Mouse (Mus musculus) heart, adult 11 months (tissue): ENCODE data around the gene Scd4.
"Not testable (repeated sequence)": the region's sequence is repeated elsewhere in the genome, so short reads cannot be mapped to it uniquely, and the experiment has no call there.

Experiments used
- DNase-seq: peaks from one replicate; pipeline ENCODE4 v3.0.0; 2022

Scd4 gene

GRCm38 (mm10) chr19:44318545-44318944 is 14.3 kb upstream of the Scd4 start:
- DNase-seq, result no peak

GRCm38 (mm10) chr19:44320316-44320715 is 12.6 kb upstream of the Scd4 start:
- peak; percentile 70 for DNase-seq

- peak; percentile 90 for DNase-seq
Measured at GRCm38 (mm10) chr19:44321201-44321600, 11.7 kb upstream of the Scd4 start.

- peak; percentile 79 for DNase-seq
Measured at GRCm38 (mm10) chr19:44321631-44322030, 11.3 kb upstream of the Scd4 start.

GRCm38 (mm10) chr19:44329566-44329965 is 3.3 kb upstream of the Scd4 start:
- peak; percentile 64 for DNase-seq

GRCm38 (mm10) chr19:44331128-44331527 is 1.8 kb upstream of the Scd4 start:
- peak; percentile 35 for DNase-seq

- peak; percentile 89 for DNase-seq
Measured at GRCm38 (mm10) chr19:44331911-44332310, 981 bp upstream of the Scd4 start.

GRCm38 (mm10) chr19:44332326-44332725 is 566 bp upstream of the Scd4 start:
- peak; percentile 88 for DNase-seq

GRCm38 (mm10) chr19:44333991-44334390 is 1.1 kb downstream of the Scd4 start:
- DNase-seq, result peak; percentile 87

- peak; percentile 48 for DNase-seq
Measured at GRCm38 (mm10) chr19:44335876-44336662, 3.2 kb downstream of the Scd4 start.

GRCm38 (mm10) chr19:44349689-44350088 is 16.8 kb downstream of the Scd4 start:
- DNase-seq, result no peak

GRCm38 (mm10) chr19:44351756-44352155 is 18.9 kb downstream of the Scd4 start:
- DNase-seq, result no peak

GRCm38 (mm10) chr19:44358700-44359099 is 25.8 kb downstream of the Scd4 start:
- DNase-seq, result no peak

- peak; percentile 93 for DNase-seq
Measured at GRCm38 (mm10) chr19:44363529-44363928, 30.6 kb downstream of the Scd4 start.

- DNase-seq, result no peak
Measured at GRCm38 (mm10) chr19:44364029-44364428, 31.1 kb downstream of the Scd4 start.

GRCm38 (mm10) chr19:44365733-44366132 is 32.8 kb downstream of the Scd4 start:
- DNase-seq, result no peak

- not testable (repeated sequence) for DNase-seq
Measured at GRCm38 (mm10) chr19:44367076-44367475, 34.2 kb downstream of the Scd4 start.

GRCm38 (mm10) chr19:44369371-44369770 is 36.5 kb downstream of the Scd4 start:
- DNase-seq, result no peak

GRCm38 (mm10) chr19:44370231-44370630 is 37.3 kb downstream of the Scd4 start:
- DNase-seq, result no peak

- peak; percentile 97 for DNase-seq
Measured at GRCm38 (mm10) chr19:44372969-44373368, 40.1 kb downstream of the Scd4 start.

GRCm38 (mm10) chr19:44376511-44376951 is 43.6 kb downstream of the Scd4 start:
- DNase-seq, result no peak

- DNase-seq, result no peak
Measured at GRCm38 (mm10) chr19:44377629-44378375, 44.9 kb downstream of the Scd4 start.

GRCm38 (mm10) chr19:44379090-44379489 is 46.2 kb downstream of the Scd4 start:
- no peak for DNase-seq

GRCm38 (mm10) chr19:44380065-44380464 is 47.2 kb downstream of the Scd4 start:
- DNase-seq, result no peak
